Mouse (Mus musculus): Measurements from ENCODE around the gene Reck.

- TF ChIP-seq CTCF (IDR thresholded peaks at IDR 0.05; ENCODE audit: borderline replicate concordance, insufficient read depth, low read length) (no peak), POLR2A (IDR thresholded peaks at IDR 0.05; ENCODE audit: low read depth, low read length) (no peak)
Observed at GRCm38 (mm10) chr4:43983756-43984155, 108.4 kb downstream of the Reck start.
